Mouse (Mus musculus): Measurements from ENCODE around the gene Il4. TPM values are rescaled to one million over a fixed set of nuclear protein-coding genes. Genes with fewer than 3 reads are reported as not detected.

Gene Il4
- polyA plus RNA-seq, 1 experiment from 2014 or later: 1.5 TPM

GRCm38 (mm10) chr11:53635590-53636182 lies 17.2 kb upstream of the Il4 start:
- Histone ChIP-seq H3K27ac (replicated peaks in 1 of 2; ENCODE audit: control insufficient read depth in 1 of 2, insufficient read depth in 1 of 2, low read depth in 2 of 2, low read length in 2 of 2) (no peak overlapping the region), H3K4me3 (ENCODE audit: control insufficient read depth in 1 of 2, insufficient read depth in 1 of 2, low read depth in 1 of 2, low read length in 2 of 2) (peak overlapping the region; percentile 29 to 40; a peak in 3 of 4 replicates), H3K4me2 (ENCODE audit: low read length) (peak overlapping the region; percentile 79), H3K36me3 (ENCODE audit: control insufficient read depth, insufficient read depth, low read length) (no peaks in the 10 kb centered on the region), H3K9ac (ENCODE audit: low read length) (no peak overlapping the region), H3K4me1 (ENCODE audit: control insufficient read depth in 2 of 2, insufficient read depth in 2 of 2, low read length in 2 of 2) (peaks cover 4% of the 10 kb centered on the region in 2 experiments; a peak in 2 of 4 replicates), H3K27me3 (ENCODE audit: control insufficient read depth, insufficient read depth, low read length) (peaks cover 28% of the 10 kb centered on the region; the same call in 1 of the 2 replicates), H3K9me3 (ENCODE audit: control insufficient read depth, low read length) (no peaks in the 10 kb centered on the region)
- WGBS: 44% methylated on average over 9 of the region's 9 CpGs
- ATAC-seq (ENCODE audit: insufficient number of reproducible peaks, insufficient read depth, low FRiP score, low read depth): no peak

GRCm38 (mm10) chr11:53634556-53634955 lies 16.1 kb upstream of the Il4 start, which contains the start of gene Il13:
TSS of gene Il13 (minus strand) at chr11:53634702.
- peaks cover 28% of the 10 kb centered on the region; the same call in 1 of the 2 replicates for H3K27me3 ChIP-seq (ENCODE audit: control insufficient read depth, insufficient read depth, low read length)
- no peak within 1 kb of the TSS for H3K4me3 ChIP-seq (ENCODE audit: control insufficient read depth in 1 of 2, insufficient read depth in 1 of 2, low read depth in 1 of 2, low read length in 2 of 2)
- H3K9me3 ChIP-seq (ENCODE audit: control insufficient read depth, low read length): no peaks in the 10 kb centered on the region
- no peak within 1 kb of the TSS for H3K27ac ChIP-seq (replicated peaks in 1 of 2; ENCODE audit: control insufficient read depth in 1 of 2, insufficient read depth in 1 of 2, low read depth in 2 of 2, low read length in 2 of 2)
- no peaks in the 10 kb centered on the region for H3K36me3 ChIP-seq (ENCODE audit: control insufficient read depth, insufficient read depth, low read length)
- ATAC-seq (ENCODE audit: insufficient number of reproducible peaks, insufficient read depth, low FRiP score, low read depth): no peak
- WGBS: 93% methylated on average over 8 of the region's 8 CpGs
- H3K9ac ChIP-seq (ENCODE audit: low read length): no peak within 1 kb of the TSS
- no peak within 1 kb of the TSS for H3K4me2 ChIP-seq (ENCODE audit: low read length)
- peaks cover 4% of the 10 kb centered on the region in 2 experiments; a peak in 2 of 4 replicates for H3K4me1 ChIP-seq (ENCODE audit: control insufficient read depth in 2 of 2, insufficient read depth in 2 of 2, low read length in 2 of 2)

- no peak for ATAC-seq (ENCODE audit: insufficient number of reproducible peaks, insufficient read depth, low FRiP score, low read depth)
- H3K9me3 ChIP-seq (ENCODE audit: control insufficient read depth, low read length): no peaks in the 10 kb centered on the region
- no peaks in the 10 kb centered on the region for H3K36me3 ChIP-seq (ENCODE audit: control insufficient read depth, insufficient read depth, low read length)
- H3K27ac ChIP-seq (replicated peaks in 1 of 2; ENCODE audit: control insufficient read depth in 1 of 2, insufficient read depth in 1 of 2, low read depth in 2 of 2, low read length in 2 of 2): no peak overlapping the region
- H3K4me1 ChIP-seq (ENCODE audit: control insufficient read depth in 2 of 2, insufficient read depth in 2 of 2, low read length in 2 of 2): peaks cover 4% of the 10 kb centered on the region in 2 experiments; a peak in 2 of 4 replicates
- peaks cover 28% of the 10 kb centered on the region; the same call in 1 of the 2 replicates for H3K27me3 ChIP-seq (ENCODE audit: control insufficient read depth, insufficient read depth, low read length)
- no peak overlapping the region for H3K4me2 ChIP-seq (ENCODE audit: low read length)
- 86% methylated on average over 7 of the region's 7 CpGs for WGBS
- no peak overlapping the region for H3K9ac ChIP-seq (ENCODE audit: low read length)
- H3K4me3 ChIP-seq (ENCODE audit: control insufficient read depth in 1 of 2, insufficient read depth in 1 of 2, low read depth in 1 of 2, low read length in 2 of 2): no peak overlapping the region
These were observed 15.2 kb upstream of the Il4 start for GRCm38 (mm10) chr11:53633644-53634043.

- Histone ChIP-seq H3K9me3 (ENCODE audit: control insufficient read depth, low read length) (no peaks in the 10 kb centered on the region), H3K4me1 (ENCODE audit: control insufficient read depth in 2 of 2, insufficient read depth in 2 of 2, low read length in 2 of 2) (peaks cover 4% of the 10 kb centered on the region in 2 experiments; a peak in 2 of 4 replicates), H3K4me2 (ENCODE audit: low read length) (no peak overlapping the region), H3K27me3 (ENCODE audit: control insufficient read depth, insufficient read depth, low read length) (peaks cover 21% of the 10 kb centered on the region; the same call in 1 of the 2 replicates), H3K36me3 (ENCODE audit: control insufficient read depth, insufficient read depth, low read length) (no peaks in the 10 kb centered on the region), H3K9ac (ENCODE audit: low read length) (no peak overlapping the region), H3K4me3 (ENCODE audit: control insufficient read depth in 1 of 2, insufficient read depth in 1 of 2, low read depth in 1 of 2, low read length in 2 of 2) (no peak overlapping the region), H3K27ac (replicated peaks in 1 of 2; ENCODE audit: control insufficient read depth in 1 of 2, insufficient read depth in 1 of 2, low read depth in 2 of 2, low read length in 2 of 2) (no peak overlapping the region)
- 70% methylated on average over 14 of the region's 14 CpGs for WGBS
- ATAC-seq (ENCODE audit: insufficient number of reproducible peaks, insufficient read depth, low FRiP score, low read depth): no peak; the same call in 1 of the 2 replicates
These were observed 13.8 kb upstream of the Il4 start for GRCm38 (mm10) chr11:53632122-53632733.

- H3K9me3 ChIP-seq (ENCODE audit: control insufficient read depth, low read length): peaks cover 4% of the 10 kb centered on the region; the same call in 1 of the 2 replicates
- H3K36me3 ChIP-seq (ENCODE audit: control insufficient read depth, insufficient read depth, low read length): no peaks in the 10 kb centered on the region
- ATAC-seq (ENCODE audit: insufficient number of reproducible peaks, insufficient read depth, low FRiP score, low read depth): no peak
- no peak overlapping the region for H3K9ac ChIP-seq (ENCODE audit: low read length)
- no peak overlapping the region for H3K4me3 ChIP-seq (ENCODE audit: control insufficient read depth in 1 of 2, insufficient read depth in 1 of 2, low read depth in 1 of 2, low read length in 2 of 2)
- WGBS: 8% methylated on average over 1 of the region's 1 CpGs
- no peaks in the 10 kb centered on the region for H3K27me3 ChIP-seq (ENCODE audit: control insufficient read depth, insufficient read depth, low read length)
- H3K4me1 ChIP-seq (ENCODE audit: control insufficient read depth in 2 of 2, insufficient read depth in 2 of 2, low read length in 2 of 2): no peaks in the 10 kb centered on the region; a peak in 2 of 4 replicates
- no peak overlapping the region for H3K4me2 ChIP-seq (ENCODE audit: low read length)
- no peak overlapping the region for H3K27ac ChIP-seq (replicated peaks in 1 of 2; ENCODE audit: control insufficient read depth in 1 of 2, insufficient read depth in 1 of 2, low read depth in 2 of 2, low read length in 2 of 2)
These were observed 9.4 kb upstream of the Il4 start for GRCm38 (mm10) chr11:53627859-53628258.

GRCm38 (mm10) chr11:53626802-53627373 lies 8.4 kb upstream of the Il4 start:
- Histone ChIP-seq H3K4me2 (ENCODE audit: low read length) (no peak overlapping the region), H3K9ac (ENCODE audit: low read length) (peak overlapping the region; percentile 12; the same call in 1 of the 2 replicates), H3K36me3 (ENCODE audit: control insufficient read depth, insufficient read depth, low read length) (no peaks in the 10 kb centered on the region), H3K4me3 (ENCODE audit: control insufficient read depth in 1 of 2, insufficient read depth in 1 of 2, low read depth in 1 of 2, low read length in 2 of 2) (no peak overlapping the region), H3K27me3 (ENCODE audit: control insufficient read depth, insufficient read depth, low read length) (no peaks in the 10 kb centered on the region), H3K4me1 (ENCODE audit: control insufficient read depth in 2 of 2, insufficient read depth in 2 of 2, low read length in 2 of 2) (no peaks in the 10 kb centered on the region; a peak in 2 of 4 replicates), H3K27ac (replicated peaks in 1 of 2; ENCODE audit: control insufficient read depth in 1 of 2, insufficient read depth in 1 of 2, low read depth in 2 of 2, low read length in 2 of 2) (no peak overlapping the region), H3K9me3 (ENCODE audit: control insufficient read depth, low read length) (peaks cover 4% of the 10 kb centered on the region; the same call in 1 of the 2 replicates)
- ATAC-seq (ENCODE audit: insufficient number of reproducible peaks, insufficient read depth, low FRiP score, low read depth): no peak
- 55% methylated on average over 17 of the region's 17 CpGs for WGBS

GRCm38 (mm10) chr11:53624124-53624523 lies 5.7 kb upstream of the Il4 start:
- Histone ChIP-seq H3K4me2 (ENCODE audit: low read length) (no peak overlapping the region), H3K27ac (replicated peaks in 1 of 2; ENCODE audit: control insufficient read depth in 1 of 2, insufficient read depth in 1 of 2, low read depth in 2 of 2, low read length in 2 of 2) (no peak overlapping the region), H3K9me3 (ENCODE audit: control insufficient read depth, low read length) (peaks cover 4% of the 10 kb centered on the region; the same call in 1 of the 2 replicates), H3K4me3 (ENCODE audit: control insufficient read depth in 1 of 2, insufficient read depth in 1 of 2, low read depth in 1 of 2, low read length in 2 of 2) (no peak overlapping the region), H3K27me3 (ENCODE audit: control insufficient read depth, insufficient read depth, low read length) (no peaks in the 10 kb centered on the region), H3K9ac (ENCODE audit: low read length) (no peak overlapping the region), H3K36me3 (ENCODE audit: control insufficient read depth, insufficient read depth, low read length) (no peaks in the 10 kb centered on the region), H3K4me1 (ENCODE audit: control insufficient read depth in 2 of 2, insufficient read depth in 2 of 2, low read length in 2 of 2) (no peaks in the 10 kb centered on the region; a peak in 2 of 4 replicates)
- 89% methylated on average over 2 of the region's 2 CpGs for WGBS
- ATAC-seq (ENCODE audit: insufficient number of reproducible peaks, insufficient read depth, low FRiP score, low read depth): no peak
